Mouse (Mus musculus) MEL (cell line): ENCODE data around the gene Actn1. TPM values are rescaled to one million over a fixed set of nuclear protein-coding genes. Genes with fewer than 3 reads are reported as not detected.

Experiments
- DNase-seq: peaks from one replicate; pipeline ENCODE4 v3.0.0; 2011; ENCODE audit warnings: low read depth, low spot score
- H3K27ac ChIP-seq: 2 replicates; pipeline ENCODE4 v1.5.1; 2012; ENCODE audit warnings: low read depth, mild to moderate bottlenecking, control low read depth, low read length, moderate library complexity; ENCODE audit not compliant: control insufficient read depth
- H3K27me3 ChIP-seq, 2 experiments: fragments of 150-350 bp in 1 of 2; sonication (generic) in 1 of 2; 2 replicates each; pipeline ENCODE4 v1.6.1; 2012; ENCODE audit warnings: low read length in 2 of 2, mild to moderate bottlenecking in 2 of 2, improper control_type of control experiment in 1 of 2, moderate library complexity in 1 of 2; ENCODE audit not compliant: insufficient read depth in 2 of 2, control insufficient read depth in 1 of 2
- H3K36me3 ChIP-seq, 2 experiments: 2 replicates each; pipeline ENCODE4 v1.6.1; 2012 to 2014; ENCODE audit warnings: low read length in 2 of 2, improper control_type of control experiment in 1 of 2, inconsistent platforms in 1 of 2, mild to moderate bottlenecking in 1 of 2; ENCODE audit not compliant: insufficient read depth in 2 of 2, control insufficient read depth in 1 of 2
- H3K4me1 ChIP-seq, 2 experiments: fragments of 150-350 bp in 1 of 2; sonication (generic) in 1 of 2; 2 replicates each; pipeline ENCODE4 v1.6.1; 2012; ENCODE audit warnings: low read length in 2 of 2, improper control_type of control experiment in 1 of 2, mild to moderate bottlenecking in 1 of 2; ENCODE audit not compliant: insufficient read depth in 2 of 2, control insufficient read depth in 1 of 2
- H3K4me3 ChIP-seq, 2 experiments: fragments of 150-350 bp in 1 of 2; sonication (generic) in 1 of 2; 2 replicates each; pipeline ENCODE4 v1.5.1; 2012; ENCODE audit warnings: low read depth in 2 of 2, low read length in 2 of 2, mild to moderate bottlenecking in 2 of 2, moderate library complexity in 2 of 2, control low read depth in 1 of 2, improper control_type of control experiment in 1 of 2; ENCODE audit not compliant: control insufficient read depth in 1 of 2, insufficient read depth in 1 of 2
- H3K79me2 ChIP-seq: 2 replicates; pipeline ENCODE4 v1.6.1; 2012; ENCODE audit warnings: mild to moderate bottlenecking, low read length, moderate library complexity; ENCODE audit not compliant: control insufficient read depth, poor library complexity, insufficient read depth
- H3K9ac ChIP-seq: 2 replicates; pipeline ENCODE4 v1.6.1; 2012; ENCODE audit warnings: low read depth, mild to moderate bottlenecking, control low read depth, low read length, moderate library complexity; ENCODE audit not compliant: control insufficient read depth, poor library complexity, severe bottlenecking
- H3K9me3 ChIP-seq: fragments of 150-350 bp; sonication (generic); replicated peaks from 2 replicates; pipeline ENCODE4 v1.6.1; 2012; ENCODE audit warnings: mild to moderate bottlenecking, low read length, improper control_type of control experiment, moderate library complexity; ENCODE audit not compliant: insufficient read depth
- BHLHE40 ChIP-seq: IDR thresholded peaks from 2 replicates; pipeline ENCODE4 v1.6.1; 2012; ENCODE audit warnings: low read depth, mild to moderate bottlenecking, inconsistent platforms, low read length, improper control_type of control experiment, borderline replicate concordance
- ETS1 ChIP-seq: IDR thresholded peaks from 2 replicates; pipeline ENCODE4 v1.6.1; 2012; ENCODE audit warnings: low read depth, mild to moderate bottlenecking, inconsistent platforms, low read length, improper control_type of control experiment, moderate library complexity
- HCFC1 ChIP-seq: IDR thresholded peaks from 2 replicates; pipeline ENCODE4 v1.6.1; 2012; ENCODE audit warnings: low read depth, mild to moderate bottlenecking, inconsistent platforms, low read length, improper control_type of control experiment, moderate library complexity
- JUND ChIP-seq: IDR thresholded peaks from 2 replicates; pipeline ENCODE4 v1.6.1; 2011; ENCODE audit warnings: low read depth, mild to moderate bottlenecking, improper control_type of control experiment, low read length
- KAT2A ChIP-seq: conservative IDR thresholded peaks from 2 replicates; pipeline ENCODE4 v1.6.1; 2012; ENCODE audit warnings: low read depth, low read length, improper control_type of control experiment, inconsistent platforms
- MAFK ChIP-seq: IDR thresholded peaks from 2 replicates; pipeline ENCODE4 v1.6.1; 2011; ENCODE audit warnings: low read depth, mild to moderate bottlenecking, low read length, improper control_type of control experiment, borderline replicate concordance
- MXI1 ChIP-seq: IDR thresholded peaks from 2 replicates; pipeline ENCODE4 v1.6.1; 2011; ENCODE audit warnings: mild to moderate bottlenecking, low read depth, low read length, improper control_type of control experiment
- MYB ChIP-seq: IDR thresholded peaks from 2 replicates; pipeline ENCODE4 v1.6.1; 2011; ENCODE audit warnings: mild to moderate bottlenecking, low read depth, low read length, improper control_type of control experiment
- MYC ChIP-seq: IDR thresholded peaks from 2 replicates; pipeline ENCODE4 v1.6.1; 2011; ENCODE audit warnings: low read depth, mild to moderate bottlenecking, low read length, improper control_type of control experiment, moderate library complexity
- NELFE ChIP-seq: IDR thresholded peaks from 2 replicates; pipeline ENCODE4 v1.6.1; 2011; ENCODE audit warnings: low read depth, low read length, improper control_type of control experiment
- POLR2A ChIP-seq, 2 experiments: IDR thresholded peaks; 2 replicates each; pipeline ENCODE4 v1.6.1; 2011 to 2012; ENCODE audit warnings: low read length in 2 of 2, mild to moderate bottlenecking in 2 of 2, control low read depth in 1 of 2, improper control_type of control experiment in 1 of 2, low read depth in 1 of 2, moderate library complexity in 1 of 2; ENCODE audit not compliant: control insufficient read depth in 1 of 2, insufficient read depth in 1 of 2, poor library complexity in 1 of 2
- POLR2AphosphoS2 ChIP-seq: IDR thresholded peaks from 2 replicates; pipeline ENCODE4 v1.6.1; 2011; ENCODE audit warnings: low read length, improper control_type of control experiment
- POLR2AphosphoS5 ChIP-seq: IDR thresholded peaks from 2 replicates; pipeline ENCODE4 v1.6.1; 2012; ENCODE audit warnings: low read depth, borderline replicate concordance, mild to moderate bottlenecking, inconsistent platforms, low read length, moderate library complexity, mixed read lengths
- RAD21 ChIP-seq: IDR thresholded peaks from 2 replicates; pipeline ENCODE4 v1.6.1; 2011; ENCODE audit warnings: mild to moderate bottlenecking, low read depth, low read length, improper control_type of control experiment
- RCOR1 ChIP-seq: IDR thresholded peaks from 2 replicates; pipeline ENCODE4 v1.6.1; 2012; ENCODE audit warnings: low read depth, mild to moderate bottlenecking, inconsistent platforms, low read length, improper control_type of control experiment
- TAL1 ChIP-seq: IDR thresholded peaks from 2 replicates; pipeline ENCODE4 v1.6.1; 2012; ENCODE audit warnings: mild to moderate bottlenecking, inconsistent platforms, low read length, moderate library complexity, mixed read lengths
- TBP ChIP-seq: IDR thresholded peaks from 2 replicates; pipeline ENCODE4 v1.8.0; 2011; ENCODE audit warnings: low read depth, low read length, improper control_type of control experiment
- UBTF ChIP-seq: IDR thresholded peaks from 2 replicates; pipeline ENCODE4 v1.6.1; 2012; ENCODE audit warnings: low read depth, mild to moderate bottlenecking, inconsistent platforms, low read length, improper control_type of control experiment, moderate library complexity, borderline replicate concordance; ENCODE audit not compliant: insufficient read depth
- USF1 ChIP-seq: IDR thresholded peaks from 2 replicates; pipeline ENCODE4 v1.6.1; 2014; ENCODE audit warnings: low read depth, mild to moderate bottlenecking, inconsistent platforms, low read length, improper control_type of control experiment, moderate library complexity
- ZC3H11A ChIP-seq: IDR thresholded peaks from 2 replicates; pipeline ENCODE4 v1.6.1; 2012; ENCODE audit warnings: low read depth, mild to moderate bottlenecking, inconsistent platforms, low read length, improper control_type of control experiment
- ZKSCAN1 ChIP-seq: IDR thresholded peaks from 2 replicates; pipeline ENCODE4 v1.6.1; 2012; ENCODE audit warnings: low read depth, mild to moderate bottlenecking, inconsistent platforms, low read length, improper control_type of control experiment, moderate library complexity
- ZMIZ1 ChIP-seq: IDR thresholded peaks from 2 replicates; pipeline ENCODE4 v1.6.1; 2012; ENCODE audit warnings: low read depth, mild to moderate bottlenecking, inconsistent platforms, low read length, improper control_type of control experiment, moderate library complexity
- polyA plus RNA-seq, 2 experiments: library from polyadenylated mRNA; stranded (reverse) in 1 of 2; unstranded in 1 of 2; fragments of >175 nt in 1 of 2; fragments of >200 nt in 1 of 2; gene quantifications; 2 replicates each; pipeline versions ENCODE4 v1.2.1 to v1.2.4; 2012; ENCODE audit warnings: low replicate concordance in 2 of 2, low read depth in 1 of 2; ENCODE audit not compliant: insufficient read length in 2 of 2, insufficient read depth in 1 of 2, missing spikeins in 1 of 2
- total RNA-seq: library from RNA; depleted of rRNA; stranded (reverse); fragments of 300-350 nt; gene quantifications from 2 replicates; pipeline ENCODE4 v1.2.3, GENCODE M21; 2012

Actn1 gene
- total and polyA plus RNA-seq, 3 experiments, result 7.8 to 27.0 TPM; not detected in 1

GRCm38 (mm10) chr12:80307556-80307955 is 47.4 kb upstream of the Actn1 start (continued):
- TF ChIP-seq HCFC1 (no peak), MAFK (no peak)

GRCm38 (mm10) chr12:80304518-80304917 is 44.3 kb upstream of the Actn1 start:
- H3K27ac ChIP-seq, result no peak overlapping the region

GRCm38 (mm10) chr12:80300833-80301456 is 40.8 kb upstream of the Actn1 start:
- Histone ChIP-seq H3K27ac (no peak overlapping the region), H3K9me3 (no peaks in the 10 kb centered on the region), H3K9ac (no peak overlapping the region), H3K79me2 (no peaks in the 10 kb centered on the region), H3K4me3 (no peak overlapping the region), H3K27me3 (peaks cover 0 to 7% of the 10 kb centered on the region in 2 experiments), H3K4me1 (no peaks in the 10 kb centered on the region; a peak in 1 of 4 replicates), H3K36me3 (no peaks in the 10 kb centered on the region)
- DNase-seq, result no peak
- TF ChIP-seq KAT2A, result no peak
- no peak for TF ChIP-seq BHLHE40
- TF ChIP-seq POLR2AphosphoS5, result no peak
- no peak for TF ChIP-seq TAL1
- TF ChIP-seq RCOR1, result no peak
- no peak for TF ChIP-seq ZC3H11A
- TF ChIP-seq ETS1, result no peak
- TF ChIP-seq TBP, result no peak
- TF ChIP-seq POLR2AphosphoS2, result no peak
- no peak for TF ChIP-seq MXI1
- TF ChIP-seq ZKSCAN1, result no peak
- TF ChIP-seq MAFK, result no peak
- no peak for TF ChIP-seq MYC
- no peak for TF ChIP-seq UBTF
- no peak for TF ChIP-seq ZMIZ1
- no peak for TF ChIP-seq USF1
- no peak for TF ChIP-seq POLR2A (IDR thresholded peaks at IDR 0.05; ENCODE audit: control insufficient read depth in 1 of 2, insufficient read depth in 1 of 2, low read depth in 1 of 2, low read length in 2 of 2, poor library complexity in 1 of 2)

More at GRCm38 (mm10) chr12:80304518-80304917, 44.3 kb upstream of the Actn1 start:
- Histone ChIP-seq H3K27me3 (peaks cover 0 to 8% of the 10 kb centered on the region in 2 experiments; a peak in 3 of 4 replicates), H3K4me3 (no peak overlapping the region), H3K9me3 (no peaks in the 10 kb centered on the region), H3K79me2 (no peaks in the 10 kb centered on the region), H3K9ac (no peak overlapping the region), H3K36me3 (no peaks in the 10 kb centered on the region), H3K4me1 (no peaks in the 10 kb centered on the region)
- no peak for DNase-seq
- no peak for TF ChIP-seq NELFE
- no peak for TF ChIP-seq JUND
- no peak for TF ChIP-seq RCOR1
- no peak for TF ChIP-seq MAFK
- no peak for TF ChIP-seq POLR2AphosphoS5
- TF ChIP-seq UBTF, result no peak
- TF ChIP-seq USF1, result no peak
- TF ChIP-seq MYB, result no peak
- no peak for TF ChIP-seq RAD21
- no peak for TF ChIP-seq MXI1
- no peak for TF ChIP-seq TBP
- no peak for TF ChIP-seq MYC
